Mouse (Mus musculus): ENCODE data around the gene Gm8082. TPM values are rescaled to one million over a fixed set of nuclear protein-coding genes. Genes with fewer than 3 reads are reported as not detected.
"Not testable (repeated sequence)": the region's sequence is repeated elsewhere in the genome, so short reads cannot be mapped to it uniquely, and the experiment has no call there.

Gm8082 gene
- not detected in 2 replicates for polyA plus RNA-seq (2015; fragmentation: Nextera tagmentation; extraction: Ambion mirVana)

DNA sequence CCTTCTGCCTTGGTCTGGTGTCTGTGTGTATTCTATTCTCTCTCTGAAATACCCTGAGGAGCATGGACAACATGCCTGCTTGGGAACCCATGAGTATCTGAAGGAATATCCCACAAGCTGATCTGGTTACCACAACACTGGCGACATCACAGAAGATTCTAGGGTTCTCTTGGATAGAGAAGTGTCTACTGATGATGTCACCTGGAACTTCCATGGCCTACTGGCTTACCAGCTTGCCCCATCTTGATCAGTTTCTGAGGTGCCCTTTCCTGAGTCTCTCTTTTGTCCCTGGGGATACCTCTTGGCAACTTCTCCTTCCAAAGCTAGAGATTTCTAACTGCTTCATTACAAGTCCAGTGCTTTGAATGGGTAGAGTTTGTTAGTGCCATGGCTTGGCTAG lies at the start of gene Gm8082:
Gene Gm8082, minus strand, starts transcription at position 101 of the 400 bp plus-strand sequence.
- H3K27me3 ChIP-seq (ENCODE audit: insufficient read depth, low read length) = not testable (repeated sequence)
- no CpG with 5 or more reads among the region's 1 CpGs for WGBS (ENCODE audit: insufficient replicate concordance)

DNA sequence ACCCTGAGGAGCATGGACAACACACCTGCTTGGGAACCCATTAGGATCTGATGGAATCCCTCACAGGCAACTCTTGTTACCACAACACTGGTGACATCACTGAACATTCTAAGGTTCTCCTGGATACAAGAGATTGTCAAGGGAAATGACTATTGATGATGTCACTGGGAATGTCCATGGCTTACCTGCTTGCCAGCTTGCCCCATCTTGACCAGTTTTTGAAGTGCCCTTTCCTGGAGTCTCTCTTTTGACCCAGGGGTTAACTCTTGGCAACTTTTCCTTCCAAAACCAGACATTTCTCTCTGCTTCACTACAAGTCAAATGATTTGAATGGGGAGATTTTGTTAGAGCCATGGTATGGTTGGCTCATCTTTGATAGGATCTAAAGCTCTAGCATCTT lies 22.1 kb upstream of the Gm8082 start, which contains the start of gene Gm10376:
Gene Gm10376, minus strand, starts transcription at position 101 of the 400 bp plus-strand sequence.
- not testable (repeated sequence) for DNase-seq; H3K4me2 ChIP-seq (ENCODE audit: low read depth, low read length); H3K4me1 ChIP-seq (ENCODE audit: insufficient read depth); H3K4me3 ChIP-seq (ENCODE audit: low read depth, low read length); H3K27ac ChIP-seq (ENCODE audit: low read depth); H3K27me3 ChIP-seq (ENCODE audit: insufficient read depth, low read length); H3K9ac ChIP-seq (replicated peaks); H3K36me3 ChIP-seq (replicated peaks; ENCODE audit: insufficient read depth, low read length); ATAC-seq; H3K9me3 ChIP-seq (ENCODE audit: low read length)

More for the DNA sequence above, at the start of gene Gm8082:
- DNase-seq; ATAC-seq; H3K4me3 ChIP-seq (ENCODE audit: low read depth, low read length); H3K27ac ChIP-seq (ENCODE audit: low read depth); H3K9me3 ChIP-seq (ENCODE audit: low read length); H3K4me2 ChIP-seq (ENCODE audit: low read depth, low read length); H3K36me3 ChIP-seq (replicated peaks; ENCODE audit: insufficient read depth, low read length); H3K9ac ChIP-seq (replicated peaks); H3K4me1 ChIP-seq (ENCODE audit: insufficient read depth): not testable (repeated sequence)

Other genes with a start within 250 kb of the Gm8082 start
- gene Gm3015, start 224.8 kb downstream of the Gm8082 start, polyA plus RNA-seq (2015; fragmentation: Nextera tagmentation; extraction: Ambion mirVana) = not detected in 2 replicates
- gene Gm10377, start 195.6 kb downstream of the Gm8082 start, polyA plus RNA-seq (2015; fragmentation: Nextera tagmentation; extraction: Ambion mirVana) = not detected in 2 replicates
- not detected in 2 replicates for gene Gm21977, start 140.1 kb downstream of the Gm8082 start, polyA plus RNA-seq (2015; fragmentation: Nextera tagmentation; extraction: Ambion mirVana)
- not detected in 2 replicates for gene Gm10376, start 22.0 kb upstream of the Gm8082 start, polyA plus RNA-seq (2015; fragmentation: Nextera tagmentation; extraction: Ambion mirVana)
- gene Gm8094, start 83.0 kb upstream of the Gm8082 start, polyA plus RNA-seq (2015; fragmentation: Nextera tagmentation; extraction: Ambion mirVana) = not detected in 2 replicates
- gene Gm8104, start 107.0 kb upstream of the Gm8082 start, polyA plus RNA-seq (2015; fragmentation: Nextera tagmentation; extraction: Ambion mirVana) = not detected in 2 replicates
- gene Gm7233, start 186.2 kb upstream of the Gm8082 start, polyA plus RNA-seq (2015; fragmentation: Nextera tagmentation; extraction: Ambion mirVana) = not detected in 2 replicates
- not detected in 2 replicates for gene Gm8122, start 241.7 kb upstream of the Gm8082 start, polyA plus RNA-seq (2015; fragmentation: Nextera tagmentation; extraction: Ambion mirVana)

All from liver, postnatal 0 days (tissue).